Mouse (Mus musculus): ENCODE measurements around the gene Gm20388. TPM values are rescaled to one million over a fixed set of nuclear protein-coding genes. Genes with fewer than 3 reads are reported as not detected.

The Gm20388 gene
- polyA plus RNA-seq, 1 experiment, result 49.7 TPM

GRCm38 (mm10) chr8:121678696-121679095, 1768.1 kb downstream of the Gm20388 start:
- no peak for DNase-seq
- Histone ChIP-seq H3K4me3 (ENCODE audit: insufficient read depth, low read depth, low read length) (no peak overlapping the region), H3K36me3 (ENCODE audit: control insufficient read depth, insufficient read depth, low read length) (no peaks in the 10 kb centered on the region), H3K4me1 (ENCODE audit: control insufficient read depth, insufficient read depth, low read length) (no peaks in the 10 kb centered on the region; the same call in 1 of the 2 replicates), H3K27me3 (replicated peaks; ENCODE audit: control insufficient read depth, insufficient read depth, low read length) (no peaks in the 10 kb centered on the region), H3K27ac (ENCODE audit: insufficient read depth, low read depth, low read length) (no peak overlapping the region)
- 72% methylated on average over 5 of the region's 5 CpGs for WGBS
- TF ChIP-seq POLR2A (IDR thresholded peaks at IDR 0.05; ENCODE audit: low read depth, low read length), result no peak
- TF ChIP-seq CTCF (conservative IDR thresholded peaks at IDR 0.05; ENCODE audit: insufficient read depth, insufficient read length, low read depth, low read length), result no peak

GRCm38 (mm10) chr8:121680896-121681295, 1770.3 kb downstream of the Gm20388 start:
- Histone ChIP-seq H3K4me3 (ENCODE audit: insufficient read depth, low read depth, low read length) (no peak overlapping the region), H3K27me3 (replicated peaks; ENCODE audit: control insufficient read depth, insufficient read depth, low read length) (no peaks in the 10 kb centered on the region), H3K27ac (ENCODE audit: insufficient read depth, low read depth, low read length) (no peak overlapping the region), H3K4me1 (ENCODE audit: control insufficient read depth, insufficient read depth, low read length) (no peaks in the 10 kb centered on the region), H3K36me3 (ENCODE audit: control insufficient read depth, insufficient read depth, low read length) (no peaks in the 10 kb centered on the region)
- WGBS, result 89% methylated on average over 4 of the region's 4 CpGs
- no peak for DNase-seq
- TF ChIP-seq CTCF (conservative IDR thresholded peaks at IDR 0.05; ENCODE audit: insufficient read depth, insufficient read length, low read depth, low read length) (no peak), POLR2A (IDR thresholded peaks at IDR 0.05; ENCODE audit: low read depth, low read length) (no peak)

GRCm38 (mm10) chr8:121681457-121681856, 1770.8 kb downstream of the Gm20388 start:
- 77% methylated on average over 10 of the region's 10 CpGs for WGBS
- Histone ChIP-seq H3K4me1 (ENCODE audit: control insufficient read depth, insufficient read depth, low read length) (no peaks in the 10 kb centered on the region), H3K27me3 (replicated peaks; ENCODE audit: control insufficient read depth, insufficient read depth, low read length) (no peaks in the 10 kb centered on the region), H3K27ac (ENCODE audit: insufficient read depth, low read depth, low read length) (no peak overlapping the region), H3K4me3 (ENCODE audit: insufficient read depth, low read depth, low read length) (no peak overlapping the region), H3K36me3 (ENCODE audit: control insufficient read depth, insufficient read depth, low read length) (no peaks in the 10 kb centered on the region)
- DNase-seq, result no peak
- TF ChIP-seq CTCF (conservative IDR thresholded peaks at IDR 0.05; ENCODE audit: insufficient read depth, insufficient read length, low read depth, low read length) (no peak), POLR2A (IDR thresholded peaks at IDR 0.05; ENCODE audit: low read depth, low read length) (no peak)

- no peaks in the 10 kb centered on the region for H3K27me3 ChIP-seq (replicated peaks; ENCODE audit: control insufficient read depth, insufficient read depth, low read length)
- no peaks in the 10 kb centered on the region for H3K4me1 ChIP-seq (ENCODE audit: control insufficient read depth, insufficient read depth, low read length)
- peak; percentile 41 for DNase-seq
- H3K36me3 ChIP-seq (ENCODE audit: control insufficient read depth, insufficient read depth, low read length), result no peaks in the 10 kb centered on the region
- TF ChIP-seq POLR2A (IDR thresholded peaks at IDR 0.05; ENCODE audit: low read depth, low read length) (no peak), CTCF (conservative IDR thresholded peaks at IDR 0.05; ENCODE audit: insufficient read depth, insufficient read length, low read depth, low read length) (no peak)
- no peak overlapping the region for H3K27ac ChIP-seq (ENCODE audit: insufficient read depth, low read depth, low read length)
- H3K4me3 ChIP-seq (ENCODE audit: insufficient read depth, low read depth, low read length), result no peak overlapping the region
- WGBS, result 63% methylated on average over 10 of the region's 10 CpGs
Measured at GRCm38 (mm10) chr8:121683083-121683832, 1772.6 kb downstream of the Gm20388 start.

GRCm38 (mm10) chr8:121685419-121685818, 1774.8 kb downstream of the Gm20388 start:
- 9% methylated on average over 4 of the region's 4 CpGs for WGBS
- no peaks in the 10 kb centered on the region for H3K27me3 ChIP-seq (replicated peaks; ENCODE audit: control insufficient read depth, insufficient read depth, low read length)
- no peak overlapping the region for H3K4me3 ChIP-seq (ENCODE audit: insufficient read depth, low read depth, low read length)
- no peaks in the 10 kb centered on the region for H3K36me3 ChIP-seq (ENCODE audit: control insufficient read depth, insufficient read depth, low read length)
- no peak overlapping the region for H3K27ac ChIP-seq (ENCODE audit: insufficient read depth, low read depth, low read length)
- DNase-seq, result peak; percentile 76
- no peaks in the 10 kb centered on the region for H3K4me1 ChIP-seq (ENCODE audit: control insufficient read depth, insufficient read depth, low read length)
- TF ChIP-seq CTCF (conservative IDR thresholded peaks at IDR 0.05; ENCODE audit: insufficient read depth, insufficient read length, low read depth, low read length) (peak; percentile 88), POLR2A (IDR thresholded peaks at IDR 0.05; ENCODE audit: low read depth, low read length) (no peak)

GRCm38 (mm10) chr8:121687455-121688161, 1777.0 kb downstream of the Gm20388 start:
- no peaks in the 10 kb centered on the region for H3K4me1 ChIP-seq (ENCODE audit: control insufficient read depth, insufficient read depth, low read length)
- H3K27ac ChIP-seq (ENCODE audit: insufficient read depth, low read depth, low read length), result no peak overlapping the region
- TF ChIP-seq POLR2A (IDR thresholded peaks at IDR 0.05; ENCODE audit: low read depth, low read length) (no peak), CTCF (conservative IDR thresholded peaks at IDR 0.05; ENCODE audit: insufficient read depth, insufficient read length, low read depth, low read length) (no peak)
- 65% methylated on average over 14 of the region's 14 CpGs for WGBS
- H3K36me3 ChIP-seq (ENCODE audit: control insufficient read depth, insufficient read depth, low read length), result no peaks in the 10 kb centered on the region
- H3K27me3 ChIP-seq (replicated peaks; ENCODE audit: control insufficient read depth, insufficient read depth, low read length), result no peaks in the 10 kb centered on the region
- H3K4me3 ChIP-seq (ENCODE audit: insufficient read depth, low read depth, low read length), result no peak overlapping the region
- no peak for DNase-seq

GRCm38 (mm10) chr8:121688496-121688895, 1777.9 kb downstream of the Gm20388 start:
- no peaks in the 10 kb centered on the region for H3K4me1 ChIP-seq (ENCODE audit: control insufficient read depth, insufficient read depth, low read length)
- no peaks in the 10 kb centered on the region for H3K27me3 ChIP-seq (replicated peaks; ENCODE audit: control insufficient read depth, insufficient read depth, low read length)
- DNase-seq, result no peak
- TF ChIP-seq CTCF (conservative IDR thresholded peaks at IDR 0.05; ENCODE audit: insufficient read depth, insufficient read length, low read depth, low read length) (no peak), POLR2A (IDR thresholded peaks at IDR 0.05; ENCODE audit: low read depth, low read length) (no peak)
- no peak overlapping the region for H3K27ac ChIP-seq (ENCODE audit: insufficient read depth, low read depth, low read length)
- WGBS, result 56% methylated on average over 5 of the region's 5 CpGs
- no peak overlapping the region for H3K4me3 ChIP-seq (ENCODE audit: insufficient read depth, low read depth, low read length)
- no peaks in the 10 kb centered on the region for H3K36me3 ChIP-seq (ENCODE audit: control insufficient read depth, insufficient read depth, low read length)

Measured in kidney, adult 2 months (tissue).